Mouse (Mus musculus) lung, postnatal 25 days (tissue): ENCODE results near the gene Dhh.

Experiments
- DNase-seq: peaks from one replicate; pipeline ENCODE4 v3.0.0; 2022; ENCODE audit warnings: low spot score

Gene Dhh

DNA sequence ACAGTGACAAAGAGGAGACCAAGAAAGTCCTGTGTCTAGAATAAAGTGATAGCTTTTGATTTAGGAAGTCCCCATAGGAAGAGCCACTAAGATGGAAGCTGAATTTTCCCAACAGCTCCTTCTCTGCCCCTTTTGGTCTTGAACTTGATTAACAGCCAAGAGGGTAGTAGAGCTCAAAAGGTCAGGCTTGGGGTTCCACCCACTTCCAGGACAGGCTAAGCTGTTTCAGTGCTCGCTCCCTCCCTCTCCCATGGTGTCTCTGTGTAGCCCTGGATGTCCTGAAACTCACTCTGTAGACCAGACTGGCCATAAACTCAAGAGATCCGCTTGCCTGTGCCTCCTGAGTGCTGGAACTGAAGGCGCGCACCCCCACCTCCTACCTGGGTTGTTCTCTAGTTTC is 17.7 kb upstream of the Dhh start:
- DNase-seq, result no peak

DNA sequence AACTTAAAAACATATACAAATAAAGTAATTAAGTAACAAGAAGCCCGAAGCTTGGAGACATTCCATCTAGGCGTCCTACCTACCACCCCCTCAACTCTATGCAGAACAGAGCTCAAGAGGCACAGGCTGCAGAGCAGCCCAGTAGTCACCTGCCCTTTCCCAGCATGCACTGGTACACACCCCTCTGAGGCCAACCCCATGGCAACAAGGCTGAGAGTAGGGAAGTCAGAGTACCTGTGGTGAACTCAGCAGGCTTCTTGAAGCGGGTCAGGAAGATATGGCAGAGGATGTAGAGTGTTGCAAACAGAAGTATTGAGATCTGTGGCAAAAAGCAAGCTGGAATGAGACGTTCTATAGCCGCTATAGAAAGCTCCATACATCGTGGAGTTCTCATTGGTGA is 16.6 kb upstream of the Dhh start:
- no peak for DNase-seq

DNA sequence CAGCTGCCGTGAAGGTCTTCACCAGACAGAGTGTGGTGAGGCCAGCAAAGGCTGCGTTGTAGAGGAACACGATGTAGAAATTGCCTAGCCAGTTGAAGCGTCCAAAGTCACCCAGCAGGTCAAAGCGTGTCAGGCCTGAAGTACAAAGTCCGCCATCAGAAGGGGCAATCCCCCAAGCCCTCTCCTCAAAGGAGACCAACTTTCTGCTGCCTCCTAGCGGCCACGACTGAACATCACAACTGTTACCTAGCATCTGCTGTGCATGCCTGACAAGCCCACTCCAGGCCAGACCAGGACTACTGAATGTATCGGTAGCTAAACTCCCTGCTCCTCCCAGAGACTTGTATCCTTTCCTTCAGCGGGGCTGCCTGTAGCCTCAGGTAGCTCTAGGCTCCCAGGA is 6.4 kb upstream of the Dhh start:
- DNase-seq, result no peak

DNA sequence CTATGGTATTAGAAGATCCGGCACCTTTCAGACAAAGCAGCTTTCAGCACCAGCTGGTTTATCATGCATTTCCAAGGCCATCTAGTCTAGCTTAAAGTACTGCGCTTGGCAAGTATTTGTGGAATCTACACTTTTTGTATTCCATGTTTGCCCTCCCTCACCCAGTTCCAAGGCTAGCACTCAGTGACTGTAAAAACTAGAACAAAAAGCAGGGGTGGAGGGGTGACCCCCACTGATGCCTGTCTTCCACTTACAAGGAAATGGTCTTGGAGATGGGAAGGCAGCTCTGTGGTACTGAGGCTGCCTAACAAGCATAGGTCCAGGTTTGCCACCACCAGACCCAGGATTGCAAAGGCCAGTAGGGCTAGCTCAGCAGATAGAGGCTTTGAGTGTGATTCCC is 4.3 kb upstream of the Dhh start:
- DNase-seq, result no peak

DNA sequence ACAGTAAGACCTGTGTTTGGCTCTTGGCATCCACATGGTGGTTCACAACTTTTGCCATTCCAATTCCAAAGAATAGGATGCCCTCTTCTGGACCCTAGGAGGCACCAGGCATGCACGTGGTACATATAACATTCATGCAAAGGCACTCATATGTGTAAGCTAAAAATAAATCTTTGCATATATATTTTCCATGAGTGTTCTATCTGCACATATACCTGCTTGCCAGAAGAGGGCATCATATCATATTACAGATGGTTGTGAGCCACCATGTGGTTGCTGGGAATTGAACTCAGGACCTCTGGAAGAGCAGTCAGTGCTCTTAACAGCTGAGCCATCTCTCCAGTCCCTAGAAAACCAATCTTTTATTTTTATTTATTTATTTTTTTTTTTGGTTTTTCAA is 3.2 kb upstream of the Dhh start:
- DNase-seq, result no peak

DNA sequence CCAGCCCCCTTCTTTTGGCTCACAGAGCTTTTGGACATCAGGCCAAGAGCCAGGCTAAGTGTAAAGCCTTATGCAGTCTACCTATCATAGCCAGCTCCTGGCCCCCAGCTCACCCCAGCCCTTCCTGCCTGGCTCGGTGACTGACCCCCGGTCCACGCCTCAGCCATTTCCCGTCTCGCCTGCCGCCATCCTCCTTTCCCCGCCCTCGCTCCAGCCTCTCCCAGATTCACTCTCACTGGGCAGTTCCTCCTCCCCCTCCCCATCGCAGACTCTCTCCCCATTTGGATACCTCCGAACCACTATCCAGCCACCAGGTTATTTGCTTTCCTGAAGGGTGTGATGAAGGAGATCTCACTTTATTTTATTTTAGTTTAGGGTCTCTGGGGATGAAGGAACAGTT is 845 bp downstream of the Dhh start:
- DNase-seq, result peak; percentile 41

DNA sequence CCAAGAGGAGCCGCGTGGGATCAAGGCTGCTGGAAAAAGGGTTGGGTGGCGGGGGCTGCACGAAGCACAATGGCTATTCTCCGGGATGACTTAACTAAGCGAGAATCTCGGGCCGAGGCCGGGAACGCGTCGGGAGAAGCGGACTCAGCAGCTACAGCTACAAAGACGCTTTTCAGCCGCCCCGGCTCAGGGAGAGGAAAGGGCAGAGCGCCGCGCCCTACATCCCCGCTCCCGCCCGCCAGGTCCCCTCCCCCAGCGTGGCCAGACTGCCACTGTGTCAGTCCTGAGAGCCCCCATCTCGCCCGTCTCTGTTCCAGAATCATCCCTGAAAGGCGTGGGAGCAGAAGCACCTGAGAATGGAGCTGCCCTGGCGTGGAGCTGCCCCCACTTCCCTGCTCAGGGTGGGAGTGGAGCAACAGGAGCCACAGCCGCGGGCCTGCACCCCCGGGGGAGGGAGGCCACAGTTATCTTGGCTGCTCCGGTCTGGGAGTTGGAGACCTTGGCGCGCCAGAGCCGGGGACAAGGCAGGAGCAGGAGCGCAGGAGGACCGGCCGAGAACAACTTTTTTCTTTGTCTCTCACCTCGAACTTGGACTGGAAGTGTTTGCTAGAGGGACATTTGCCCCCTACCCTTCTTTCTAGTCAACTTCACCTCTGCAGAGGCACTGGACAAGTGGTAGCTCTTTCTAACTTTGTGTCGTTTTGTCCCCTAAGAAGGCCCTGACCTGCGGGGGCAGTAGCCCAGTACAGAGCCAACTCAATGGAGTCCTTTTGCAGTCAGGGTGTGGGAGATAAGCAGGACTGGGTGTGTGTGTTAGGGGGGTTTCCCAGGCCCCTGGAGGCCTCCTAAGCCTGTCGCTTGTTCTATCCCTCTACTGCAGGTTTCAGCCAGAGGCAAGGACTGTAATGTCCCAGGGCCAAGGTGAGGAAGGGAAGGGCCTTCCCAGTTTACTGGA is 2.4 kb downstream of the Dhh start:
- DNase-seq, result peak; percentile 43

DNA sequence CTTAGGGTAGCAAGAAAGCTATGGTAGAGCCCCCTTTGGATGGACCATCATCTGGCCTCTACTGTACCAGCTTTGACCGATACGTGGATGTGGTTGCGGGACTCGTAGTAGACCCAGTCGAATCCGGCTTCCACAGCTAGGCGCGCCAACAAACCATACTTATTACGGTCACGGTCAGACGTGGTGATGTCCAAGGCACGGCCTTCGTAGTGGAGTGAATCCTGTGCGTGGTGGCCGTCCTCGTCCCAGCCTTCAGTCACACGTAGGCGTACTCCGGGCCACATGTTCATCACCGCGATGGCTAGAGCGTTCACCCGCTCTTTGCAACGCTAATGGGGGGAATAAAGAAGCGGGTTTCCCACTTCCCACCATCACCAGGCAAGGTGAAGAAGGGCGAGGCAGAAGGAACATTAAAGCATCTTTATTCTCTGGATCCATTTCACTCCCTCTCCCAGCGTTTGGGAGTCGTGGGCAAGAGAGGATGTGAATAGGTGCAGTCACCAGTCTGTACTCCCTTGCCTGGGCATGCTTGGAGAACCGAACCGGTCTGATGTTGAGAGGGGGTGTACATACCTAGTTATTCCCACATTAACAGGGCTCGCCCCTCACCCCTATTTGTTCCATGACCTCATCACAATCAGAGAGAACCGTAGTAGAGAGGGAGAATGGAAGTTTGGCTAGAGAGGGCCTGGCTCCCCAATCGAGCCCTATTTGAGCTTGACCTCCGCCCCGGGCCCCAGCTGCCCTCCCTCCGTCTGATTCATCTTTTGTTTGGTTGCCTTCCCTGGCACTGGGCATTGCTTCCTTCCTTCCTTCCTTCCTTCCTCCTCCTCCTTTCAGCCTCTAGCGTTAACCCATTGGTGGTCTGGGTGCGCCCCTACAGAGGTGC is 3.4 kb downstream of the Dhh start:
- DNase-seq, result peak; percentile 34

DNA sequence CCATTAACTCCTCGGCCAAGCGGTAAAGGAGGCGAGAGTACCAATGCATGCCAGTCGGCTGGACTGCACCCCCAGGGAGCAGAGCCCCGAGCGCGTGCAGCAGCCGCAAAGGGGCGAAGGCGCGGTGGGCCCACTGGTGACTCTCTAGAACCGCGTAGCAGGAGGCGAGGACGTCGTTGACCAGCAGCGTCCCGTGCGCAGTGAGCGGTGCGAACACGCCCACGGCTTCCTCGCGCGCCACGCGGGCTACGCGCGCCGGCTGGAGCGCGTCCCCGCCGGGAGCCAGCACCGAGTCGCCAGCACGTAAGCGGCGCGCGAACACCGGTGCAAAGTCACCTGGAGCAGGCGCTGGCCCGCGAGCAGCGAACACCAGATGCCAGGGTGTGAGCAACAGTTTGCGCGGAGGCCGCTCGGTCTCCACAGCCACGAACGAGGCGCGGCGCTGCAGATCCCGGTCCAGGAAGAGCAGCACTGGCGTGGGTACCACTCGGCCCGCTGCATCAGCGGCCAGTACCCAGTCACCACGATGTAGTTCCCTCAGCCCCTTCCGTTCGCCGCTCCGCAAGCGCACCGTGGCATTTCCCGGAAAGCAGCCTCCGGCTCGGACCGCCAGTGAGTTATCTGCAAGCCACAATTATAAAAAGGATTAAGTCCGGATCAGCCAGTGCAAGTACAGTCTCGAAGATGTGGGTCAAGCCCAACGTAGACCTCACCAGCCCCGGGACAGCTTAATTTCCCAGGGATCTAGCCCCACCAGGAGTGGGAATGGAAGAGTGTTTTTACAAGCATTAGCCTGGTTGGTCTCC is 4.2 kb downstream of the Dhh start, which contains the start of gene Rhebl1:
TSS of gene Rhebl1 (minus strand) at position 601 of the 806 bp plus-strand sequence.
- peak; percentile 34 for DNase-seq

DNA sequence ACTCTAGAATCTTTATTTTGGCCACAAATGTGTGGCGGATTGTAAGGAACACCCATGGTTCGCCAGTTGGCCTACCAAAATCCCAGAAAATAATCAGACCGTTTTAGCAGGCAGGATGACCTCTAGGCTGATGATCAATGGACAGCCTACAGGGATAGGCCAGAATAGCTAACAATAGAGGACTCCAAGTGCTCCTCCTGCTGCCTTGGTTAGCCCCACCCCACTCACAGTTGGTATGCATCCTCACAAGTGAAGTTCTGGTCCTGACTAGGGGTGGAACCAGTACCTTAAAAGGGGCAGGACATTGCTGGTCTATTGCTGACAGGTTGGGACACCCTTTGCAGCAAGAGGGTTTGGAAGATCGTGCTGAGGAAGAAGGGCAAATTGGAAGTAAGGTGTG is 5.3 kb downstream of the Dhh start:
- DNase-seq, result no peak

DNA sequence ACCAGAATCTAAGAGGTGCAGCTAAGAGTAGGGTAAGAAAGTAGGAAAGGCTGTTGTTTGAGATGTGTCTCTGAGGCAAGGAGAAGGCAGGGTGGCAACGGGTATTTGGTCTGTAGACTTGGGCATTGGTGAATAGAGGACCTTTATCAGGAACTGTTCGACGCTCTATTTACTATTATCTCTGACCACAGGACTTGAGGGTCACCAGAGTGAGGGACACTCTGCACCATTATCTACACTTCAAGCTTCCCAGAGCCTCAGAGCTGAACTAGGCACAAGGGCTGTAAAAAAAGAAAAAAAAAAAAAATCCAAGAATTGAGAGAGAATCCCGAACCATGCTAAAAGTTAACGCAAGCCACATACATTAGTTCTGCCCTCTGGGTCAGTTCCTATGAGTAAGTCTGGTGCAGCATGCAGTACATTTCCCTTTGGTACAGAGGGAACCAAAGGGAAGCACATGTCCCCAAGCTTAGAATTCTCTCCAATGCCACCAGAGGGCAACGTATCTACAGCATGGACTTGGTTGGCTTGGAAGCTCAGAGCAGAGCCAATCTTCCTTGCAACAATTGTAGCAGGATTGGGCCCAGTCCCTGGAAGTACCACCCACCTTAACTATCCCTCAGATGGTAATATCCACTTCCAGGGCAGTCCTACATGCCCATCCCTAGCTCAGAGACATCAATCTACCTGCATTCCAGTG is 6.3 kb downstream of the Dhh start:
- DNase-seq, result peak; percentile 87

DNA sequence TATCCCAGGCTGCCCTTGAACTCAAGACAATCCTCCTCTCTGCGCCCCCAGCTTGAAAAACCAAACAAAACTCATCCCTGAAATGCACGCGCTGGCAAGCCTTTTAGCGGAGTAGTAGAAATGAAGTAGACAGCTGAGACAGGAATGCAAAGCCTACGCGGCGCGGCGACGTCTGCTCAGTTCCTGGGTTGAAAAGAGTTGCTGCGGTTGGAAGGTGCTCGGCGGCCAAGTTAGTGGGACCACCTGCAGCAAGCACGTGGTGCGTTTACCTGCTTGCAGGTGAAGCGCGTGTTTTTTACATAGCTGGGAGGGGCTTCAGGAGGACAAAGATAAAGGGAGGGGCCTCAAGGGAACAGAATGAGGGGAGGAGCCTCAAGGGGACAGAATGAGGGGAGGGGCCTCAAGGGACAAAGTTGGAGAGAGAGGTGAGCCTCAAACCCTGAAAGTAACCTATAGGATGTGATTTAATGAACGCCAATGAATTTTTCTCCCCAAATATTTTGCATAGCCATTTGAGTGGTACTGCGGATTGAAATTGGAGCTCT is 7.1 kb downstream of the Dhh start:
- DNase-seq, result no peak

DNA sequence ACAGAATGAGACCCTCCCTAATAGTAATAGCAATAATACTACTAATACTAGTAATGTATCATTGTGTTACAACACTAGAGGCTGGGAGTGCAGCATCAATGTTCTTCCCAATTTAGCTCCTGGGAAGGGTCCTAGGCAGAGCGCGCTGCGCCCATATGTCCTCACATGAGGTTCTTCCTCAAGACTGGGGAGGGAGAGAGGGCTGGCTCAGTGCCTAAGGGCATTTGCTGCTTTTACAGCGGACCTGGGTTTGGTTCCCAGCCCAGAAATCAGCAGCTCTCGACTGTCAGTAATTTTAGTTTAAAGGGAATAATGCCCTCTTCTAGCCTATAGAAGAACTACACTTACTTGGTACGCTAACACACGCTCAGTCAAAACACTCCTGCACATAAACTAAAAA is 10.8 kb downstream of the Dhh start:
- DNase-seq, result no peak

DNA sequence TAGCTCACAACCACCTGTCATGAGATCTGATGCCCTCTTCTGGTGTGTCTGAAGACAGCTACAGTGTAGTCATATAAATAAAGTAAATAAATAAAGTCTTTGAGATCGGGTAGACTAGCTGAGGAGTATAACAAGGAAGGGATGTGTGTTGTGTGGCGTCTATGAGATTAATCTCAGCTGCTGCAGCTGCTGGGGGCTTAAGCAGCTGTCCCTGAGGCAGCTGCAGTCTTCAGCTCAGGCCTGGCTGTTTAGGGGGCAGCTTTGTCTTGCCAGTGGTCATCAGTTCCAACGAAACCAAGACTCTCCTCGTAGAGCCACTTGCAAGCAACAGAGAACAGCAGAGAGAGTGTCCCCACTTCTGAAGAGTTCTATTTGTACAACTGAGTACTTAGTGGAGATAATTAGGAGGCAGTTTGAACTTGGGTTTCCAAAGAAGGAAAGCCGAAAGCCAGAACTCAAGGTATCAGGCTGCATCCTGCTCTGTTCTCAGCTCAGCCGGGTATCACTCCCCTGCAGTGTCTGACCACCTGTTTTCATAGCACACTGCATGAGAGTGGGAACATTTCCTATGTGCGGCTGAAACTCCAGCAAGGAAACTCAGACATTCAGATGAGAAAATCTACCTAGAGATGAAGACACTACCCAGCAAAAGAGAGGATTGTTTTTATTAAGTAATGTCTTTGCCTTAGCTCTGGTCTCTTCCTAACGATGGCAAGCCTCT is 11.5 kb downstream of the Dhh start:
- no peak for DNase-seq

DNA sequence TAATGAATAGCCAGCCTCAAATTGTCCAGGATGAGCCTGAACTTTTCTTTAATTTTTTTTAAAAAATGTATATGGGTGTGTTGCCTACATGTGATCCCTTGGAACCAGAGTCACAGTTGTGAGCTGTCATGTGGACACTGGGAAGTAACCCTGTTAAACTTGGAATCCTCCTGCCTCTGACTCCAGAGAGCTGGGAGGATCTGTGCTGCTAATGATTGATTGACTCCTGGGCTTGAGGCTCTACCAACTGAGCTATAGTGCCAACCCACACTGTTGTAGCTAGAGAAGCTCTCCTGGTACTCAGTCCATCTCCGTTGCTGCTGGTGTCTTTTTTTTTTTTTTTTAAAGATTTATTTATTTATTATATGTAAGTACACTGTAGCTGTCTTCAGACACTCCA is 14.2 kb downstream of the Dhh start:
- no peak for DNase-seq

DNA sequence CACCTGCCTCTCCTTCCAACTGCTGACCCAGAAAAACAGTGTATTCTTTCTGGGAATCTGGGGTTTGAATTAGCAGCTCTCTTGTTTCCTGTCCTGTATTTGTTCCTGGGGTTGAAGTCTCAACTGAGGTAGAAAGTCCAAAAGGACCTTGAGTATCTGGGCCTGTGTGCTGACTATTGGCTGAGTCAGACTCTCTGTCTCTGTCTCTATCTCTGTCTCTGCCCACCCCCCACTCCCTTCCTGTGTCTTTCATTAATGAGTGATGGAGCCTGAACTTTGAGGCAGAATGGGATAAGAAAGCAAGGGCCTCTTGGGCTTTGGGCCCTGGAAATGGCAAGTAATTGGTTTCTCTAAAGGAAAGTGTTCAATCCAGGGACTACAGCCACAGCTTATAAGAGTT is 14.7 kb downstream of the Dhh start:
- DNase-seq, result no peak

DNA sequence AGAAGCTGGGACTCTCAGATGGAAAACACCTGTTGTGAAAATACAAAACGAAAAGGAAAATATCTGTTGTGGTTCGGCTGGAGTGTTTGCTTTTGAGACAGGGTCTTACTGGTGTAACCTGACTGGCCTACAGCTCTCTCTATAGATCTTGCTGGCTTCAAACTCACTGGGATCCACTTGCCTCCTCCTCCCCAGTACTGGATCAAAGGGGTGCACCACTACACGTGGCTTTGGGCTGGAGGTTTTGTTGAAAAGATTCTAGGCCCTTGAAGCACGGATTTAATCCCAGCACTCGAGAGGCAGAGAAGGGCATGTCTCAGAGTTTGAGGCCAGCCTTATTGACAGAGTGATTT is 16.7 kb downstream of the Dhh start:
- no peak for DNase-seq

DNA sequence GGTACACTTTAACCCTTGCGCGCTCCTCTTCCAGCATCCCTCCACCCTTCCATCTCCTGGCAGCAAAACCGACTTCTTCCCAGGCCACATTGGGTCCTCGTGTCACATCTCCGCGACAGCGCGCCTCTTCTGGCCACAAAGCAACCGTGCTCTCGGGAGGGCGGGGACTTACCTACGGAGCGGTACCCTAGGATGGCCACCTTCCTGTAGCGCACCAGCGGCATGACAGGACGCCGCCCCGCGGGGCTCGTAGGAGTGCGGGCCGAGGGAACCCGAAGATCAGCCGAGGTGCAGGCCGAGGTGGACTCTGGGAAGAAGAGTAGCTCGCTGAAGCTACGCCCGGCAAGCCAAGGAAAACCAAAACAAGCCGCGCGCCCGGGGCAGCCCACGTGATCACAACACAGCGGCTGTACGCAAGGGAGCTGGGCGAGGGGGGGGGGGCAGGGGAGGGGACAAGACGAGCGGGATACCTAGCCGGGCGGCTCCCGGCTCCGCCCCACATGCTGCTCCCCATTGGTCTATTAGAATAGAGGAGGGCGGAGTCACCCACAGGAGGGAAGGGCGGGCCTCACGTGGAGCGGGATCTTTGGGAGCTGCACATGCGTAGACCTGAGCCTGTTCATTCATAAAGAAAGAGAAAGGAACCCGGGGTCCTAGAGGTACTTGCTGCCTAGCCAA is 17.2 kb downstream of the Dhh start:
- DNase-seq, result peak; percentile 96

DNA sequence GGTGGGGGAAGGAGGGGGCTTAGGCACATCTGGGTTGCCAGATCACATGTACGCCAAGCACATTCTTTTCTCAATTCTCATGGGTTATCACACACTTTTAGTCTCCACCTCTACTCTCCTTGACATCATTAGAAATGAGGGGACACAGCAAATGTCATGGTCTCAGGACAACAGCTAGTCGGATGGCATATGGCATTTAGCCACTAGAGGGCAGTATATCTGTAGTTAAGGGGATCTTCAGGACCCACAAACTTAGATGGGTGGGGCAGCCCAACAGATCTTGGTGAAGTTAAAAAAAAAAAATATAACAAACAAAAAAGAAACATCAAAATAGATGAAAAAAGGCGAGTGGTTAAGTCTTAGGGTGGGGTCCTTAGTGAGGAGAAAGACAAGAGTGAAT is 21.0 kb downstream of the Dhh start:
- peak; percentile 87 for DNase-seq
